9 mouse cellular contexts compared by ENCODE assay signal in the genomic region with DNA sequence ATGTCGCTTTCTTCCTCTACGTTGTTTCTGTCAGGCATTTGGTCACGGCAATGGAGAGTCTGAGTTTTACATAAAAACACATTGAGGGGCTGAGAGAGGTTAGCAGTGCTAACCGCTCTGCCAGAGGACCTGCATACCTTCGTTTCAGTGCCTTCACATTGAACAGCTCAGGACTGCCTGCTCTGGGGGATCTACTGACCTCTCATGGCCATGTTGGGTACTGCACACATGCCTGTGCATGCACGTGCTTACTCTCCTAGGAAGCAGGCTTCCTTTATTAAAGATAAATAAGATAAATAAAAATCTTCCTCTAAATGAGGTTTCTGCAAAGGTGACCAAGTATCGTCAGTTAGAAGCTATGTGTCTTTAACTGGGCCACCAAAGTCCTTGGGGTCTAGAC.
DNase-seq lines count a peak whose midpoint lies in the region; ATAC-seq and TF ChIP-seq lines count a peak whose summit lies in the region.
"Had no signal": no experiment of that assay in that cellular context is flagged by ENCODE, and none has a peak within 500 bp of the region (broad histone marks: within the 10 kb centered on the region; RNA-seq: fewer than 3 reads in every experiment).

No protein-coding gene starts in this region.

- H3K4me3 ChIP-seq in hindbrain, embryonic 11.5 days (ENCODE audit: low read depth, low read length) = no peak overlapping the region
- H3K4me3 ChIP-seq in hindbrain, embryonic 13.5 days = no peak overlapping the region
- no peak overlapping the region for H3K4me3 ChIP-seq in testis, adult 2 months (ENCODE audit: control insufficient read depth, low read depth, low read length)
- H3K4me3 ChIP-seq: embryonic facial prominence, embryonic 12.5 days had no signal

- ATAC-seq in hindbrain, embryonic 11.5 days (ENCODE audit: low FRiP score) = no peak
- ATAC-seq in hindbrain, embryonic 13.5 days (ENCODE audit: low FRiP score) = no peak

- no peak overlapping the region for H3K4me2 ChIP-seq in hindbrain, embryonic 11.5 days (replicated peaks; ENCODE audit: low read depth, low read length)
- H3K4me2 ChIP-seq in hindbrain, embryonic 13.5 days = no peak overlapping the region
- H3K4me2 ChIP-seq: embryonic facial prominence, embryonic 12.5 days had no signal

- WGBS in hindbrain, embryonic 11.5 days = 85% methylated on average over 7 of the region's 7 CpGs
- WGBS in hindbrain, embryonic 13.5 days = 88% methylated on average over 7 of the region's 7 CpGs

- H3K27ac ChIP-seq in hindbrain, embryonic 11.5 days (ENCODE audit: low read depth, low read length) = no peak overlapping the region
- no peak overlapping the region for H3K27ac ChIP-seq in hindbrain, embryonic 13.5 days
- no peak overlapping the region for H3K27ac ChIP-seq in testis, adult 2 months (ENCODE audit: control insufficient read depth, insufficient read depth, low read depth, low read length)
- H3K27ac ChIP-seq: embryonic facial prominence, embryonic 12.5 days had no signal

- peak; percentile 90; the same call in 1 of the 2 replicates for TF ChIP-seq CTCF in testis, adult 2 months (IDR thresholded peaks at IDR 0.05; ENCODE audit: control insufficient read depth, insufficient read depth, insufficient replicate concordance, low read depth, low read length)

- no peaks in the 10 kb centered on the region for H3K4me1 ChIP-seq in hindbrain, embryonic 11.5 days (replicated peaks; ENCODE audit: control insufficient read depth, insufficient read depth, low read length)
- 0 out of 2 replicates have a peak, but pooled peaks cover 4% of the 10 kb centered on the region for H3K4me1 ChIP-seq in hindbrain, embryonic 13.5 days (replicated peaks)
- H3K4me1 ChIP-seq in testis, adult 2 months (ENCODE audit: control insufficient read depth, insufficient read depth, low read length) = peaks cover 8% of the 10 kb centered on the region
- H3K4me1 ChIP-seq: embryonic facial prominence, embryonic 12.5 days had no signal

- peak; percentile 40 for DNase-seq in hindbrain, embryonic 11.5 days (ENCODE audit: low spot score)
- DNase-seq in spleen, postnatal 10 days (ENCODE audit: low spot score in 2 of 2) = peak; percentile 22 to 56
- DNase-seq in spleen, postnatal 36 days (ENCODE audit: low spot score in 2 of 2) = no peak
- peak; percentile 27 for DNase-seq in embryo, embryonic 10.5 days (ENCODE audit: low spot score)
- DNase-seq in frontal cortex, postnatal 25 days (ENCODE audit: low spot score in 2 of 2) = no peak
- DNase-seq in right cerebral cortex, postnatal 25 days = no peak

- no peaks in the 10 kb centered on the region for H3K36me3 ChIP-seq in hindbrain, embryonic 11.5 days (ENCODE audit: control insufficient read depth, insufficient read depth, low read length)
- peaks cover 69% of the 10 kb centered on the region for H3K36me3 ChIP-seq in hindbrain, embryonic 13.5 days
- no peaks in the 10 kb centered on the region for H3K36me3 ChIP-seq in testis, adult 2 months (ENCODE audit: control insufficient read depth, insufficient read depth, low read length)
- H3K36me3 ChIP-seq: embryonic facial prominence, embryonic 12.5 days had no signal

- no peak for TF ChIP-seq POLR2A in testis, adult 2 months (IDR thresholded peaks at IDR 0.05; ENCODE audit: control insufficient read depth, low read depth, low read length)

- no peaks in the 10 kb centered on the region for H3K27me3 ChIP-seq in hindbrain, embryonic 11.5 days (ENCODE audit: control insufficient read depth, insufficient read depth, low read length)
- no peaks in the 10 kb centered on the region for H3K27me3 ChIP-seq in hindbrain, embryonic 13.5 days
- no peaks in the 10 kb centered on the region for H3K27me3 ChIP-seq in testis, adult 2 months (ENCODE audit: control insufficient read depth, insufficient read depth, low read length)
- H3K27me3 ChIP-seq: embryonic facial prominence, embryonic 12.5 days had no signal

- H3K9ac ChIP-seq in hindbrain, embryonic 11.5 days (ENCODE audit: low read depth, low read length) = no peak overlapping the region
- no peak overlapping the region for H3K9ac ChIP-seq in hindbrain, embryonic 13.5 days
- H3K9ac ChIP-seq: embryonic facial prominence, embryonic 12.5 days had no signal

- no peaks in the 10 kb centered on the region for H3K9me3 ChIP-seq in hindbrain, embryonic 11.5 days (ENCODE audit: control insufficient read depth, low read length)
- no peaks in the 10 kb centered on the region for H3K9me3 ChIP-seq in hindbrain, embryonic 13.5 days
- H3K9me3 ChIP-seq: embryonic facial prominence, embryonic 12.5 days had no signal

Comparison
In these comparisons a context has a peak if more than half of its experiments do, and no peak if none do; other contexts are left out.
1. DNase-seq: peak in hindbrain, embryonic 11.5 days (single experiment), spleen, postnatal 10 days (2 of 2) and embryo, embryonic 10.5 days (single experiment); none in spleen, postnatal 36 days (0 of 2), frontal cortex, postnatal 25 days (0 of 2) and right cerebral cortex, postnatal 25 days (single experiment).